Comparison of ENCODE assay signal across 27 mouse cellular contexts in the genomic region with DNA sequence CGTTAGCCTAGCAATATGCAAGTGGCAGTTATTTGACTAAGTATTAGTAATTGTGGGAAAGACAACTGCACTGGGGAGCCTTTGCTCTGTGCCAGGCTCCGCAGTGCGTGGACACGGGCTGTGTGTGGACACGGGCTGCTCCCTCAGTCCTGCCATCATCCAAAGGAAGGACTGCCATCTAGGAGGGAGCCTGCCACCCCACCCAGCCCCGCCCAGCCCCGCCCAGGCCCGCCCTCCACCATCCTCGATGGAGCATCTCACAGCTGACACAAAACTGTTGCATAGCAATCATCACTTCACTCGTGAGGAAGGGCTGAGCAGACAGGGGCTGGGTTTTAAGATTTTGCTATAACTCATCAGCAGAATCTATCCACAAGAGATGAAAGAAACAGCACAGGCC. TPM values are rescaled to one million over a fixed set of nuclear protein-coding genes. Genes with fewer than 3 reads are reported as not detected.
A peak's percentile ranks its signal among the peaks of the same experiment; 100 is the strongest.
DNase-seq lines count a peak whose midpoint lies in the region; ATAC-seq and TF ChIP-seq lines count a peak whose summit lies in the region.
"Had no signal": no experiment of that assay in that cellular context is flagged by ENCODE, and none has a peak within 500 bp of the region (broad histone marks: within the 10 kb centered on the region; RNA-seq: fewer than 3 reads in every experiment).

No protein-coding gene starts in this region.

- no peak for ATAC-seq in stomach, embryonic 16.5 days (ENCODE audit: insufficient read depth, low FRiP score)
- no peak for ATAC-seq in stomach, postnatal 0 days (ENCODE audit: low FRiP score, low TSS enrichment)
- ATAC-seq in liver, embryonic 14.5 days (ENCODE audit: insufficient read depth), result peak; percentile 67
- ATAC-seq: forebrain, embryonic 13.5 days; forebrain, postnatal 0 days had no signal

- intact Hi-C loops in gastrocnemius, adult 2 months (cut with DNase I), result no loop called here

- no peak for DNase-seq in stomach, postnatal 0 days (ENCODE audit: low spot score)
- peak; percentile 79 for DNase-seq in liver
- no peak for DNase-seq in liver, embryonic 14.5 days (ENCODE audit: low read depth in 3 of 3, low spot score in 3 of 3)
- no peak for DNase-seq in kidney, adult 9 months
- no peak for DNase-seq in lung, adult 18-20 months
- no peak for DNase-seq in gastrocnemius, adult 2 months
- DNase-seq: adrenal gland, adult 8-10 months; adrenal gland, postnatal 36 days; cerebellum, adult 11 months; cerebellum, adult 8-10 months; embryo, embryonic 11 days; forebrain, postnatal 0 days; gastrocnemius, postnatal 36 days; heart, adult 18-20 months; heart, postnatal 14 days had no signal

- no peaks in the 10 kb centered on the region for H3K36me3 ChIP-seq in stomach, embryonic 16.5 days (ENCODE audit: control insufficient read depth, insufficient read depth, low read length)
- peaks cover 6% of the 10 kb centered on the region; the same call in 1 of the 2 replicates for H3K36me3 ChIP-seq in stomach, postnatal 0 days (ENCODE audit: control insufficient read depth, insufficient read depth, low read length)
- peaks cover 76% of the 10 kb centered on the region for H3K36me3 ChIP-seq in liver, embryonic 14.5 days (replicated peaks; ENCODE audit: control insufficient read depth, insufficient read depth, low read depth)
- H3K36me3 ChIP-seq: embryonic facial prominence, embryonic 15.5 days; hindbrain, embryonic 15.5 days had no signal

- H3K4me3 ChIP-seq in stomach, embryonic 16.5 days (replicated peaks; ENCODE audit: low read length), result no peak overlapping the region
- H3K4me3 ChIP-seq in stomach, postnatal 0 days (ENCODE audit: low read depth, low read length), result no peak overlapping the region
- H3K4me3 ChIP-seq in liver, embryonic 14.5 days (ENCODE audit: insufficient read depth in 1 of 2, low read depth in 2 of 2, low read length in 2 of 2), result peak overlapping the region in 1 of 2 experiments; percentile 35; a peak in 2 of 4 replicates
- H3K4me3 ChIP-seq in gastrocnemius, adult 2 months, result no peak overlapping the region
- H3K4me3 ChIP-seq: embryonic facial prominence, embryonic 15.5 days; forebrain, embryonic 13.5 days; heart, embryonic 10.5 days; heart, embryonic 15.5 days; hindbrain, embryonic 15.5 days had no signal

- 63% methylated on average over 10 of the region's 10 CpGs for WGBS in stomach, embryonic 16.5 days
- WGBS in stomach, postnatal 0 days, result 56% methylated on average over 10 of the region's 10 CpGs
- 36% methylated on average over 10 of the region's 10 CpGs for WGBS in liver, embryonic 14.5 days (ENCODE audit: insufficient replicate concordance)

- no peak overlapping the region for H3K4me2 ChIP-seq in stomach, embryonic 16.5 days (ENCODE audit: low read depth, low read length)
- no peak overlapping the region for H3K4me2 ChIP-seq in stomach, postnatal 0 days (replicated peaks; ENCODE audit: low read depth)
- peak overlapping the region; percentile 80 for H3K4me2 ChIP-seq in liver, embryonic 14.5 days (ENCODE audit: low read depth)
- H3K4me2 ChIP-seq: embryonic facial prominence, embryonic 15.5 days; forebrain, embryonic 13.5 days; heart, embryonic 15.5 days; hindbrain, embryonic 15.5 days had no signal

- 0 out of 2 replicates have a peak overlapping the region, but pooled peaks have one; percentile 8 for H3K27ac ChIP-seq in stomach, embryonic 16.5 days (ENCODE audit: low read length)
- H3K27ac ChIP-seq in stomach, postnatal 0 days (replicated peaks), result no peak overlapping the region
- peak overlapping the region; percentile 79 for H3K27ac ChIP-seq in liver, embryonic 14.5 days
- no peak overlapping the region for H3K27ac ChIP-seq in gastrocnemius, adult 2 months
- H3K27ac ChIP-seq: embryonic facial prominence, embryonic 15.5 days; forebrain, embryonic 13.5 days; heart, embryonic 10.5 days; heart, embryonic 15.5 days; hindbrain, embryonic 15.5 days had no signal

- no peaks in the 10 kb centered on the region for H3K9me3 ChIP-seq in stomach, embryonic 16.5 days (replicated peaks; ENCODE audit: control insufficient read depth, low read length)
- no peaks in the 10 kb centered on the region for H3K9me3 ChIP-seq in stomach, postnatal 0 days (ENCODE audit: control insufficient read depth, low read length)
- no peaks in the 10 kb centered on the region for H3K9me3 ChIP-seq in liver, embryonic 14.5 days (ENCODE audit: control insufficient read depth, low read length)
- H3K9me3 ChIP-seq: embryonic facial prominence, embryonic 15.5 days; forebrain, embryonic 13.5 days; heart, embryonic 10.5 days; heart, embryonic 15.5 days; hindbrain, embryonic 15.5 days had no signal

- H3K27me3 ChIP-seq in stomach, embryonic 16.5 days (ENCODE audit: control insufficient read depth, insufficient read depth, low read length), result no peaks in the 10 kb centered on the region
- H3K27me3 ChIP-seq in stomach, postnatal 0 days (ENCODE audit: control insufficient read depth, insufficient read depth, low read length), result no peaks in the 10 kb centered on the region; the same call in 1 of the 2 replicates
- no peaks in the 10 kb centered on the region for H3K27me3 ChIP-seq in liver, embryonic 14.5 days (ENCODE audit: control insufficient read depth, insufficient read depth, low read length)
- H3K27me3 ChIP-seq: CH12.LX; embryonic facial prominence, embryonic 15.5 days; forebrain, embryonic 13.5 days; heart, embryonic 15.5 days; hindbrain, embryonic 15.5 days had no signal

- TF ChIP-seq CTCF in stomach, postnatal 0 days (IDR thresholded peaks at IDR 0.05; ENCODE audit: low read depth), result no peak
- TF ChIP-seq CTCF in liver, embryonic 14.5 days (IDR thresholded peaks at IDR 0.05; ENCODE audit: low read depth), result no peak
- no peak for TF ChIP-seq CTCF in gastrocnemius, adult 2 months (IDR thresholded peaks at IDR 0.05)

- H3K9ac ChIP-seq in stomach, embryonic 16.5 days (ENCODE audit: low read length), result no peak overlapping the region
- no peak overlapping the region for H3K9ac ChIP-seq in stomach, postnatal 0 days (ENCODE audit: low read length)
- H3K9ac ChIP-seq in liver, embryonic 14.5 days (replicated peaks), result peak overlapping the region; percentile 33
- H3K9ac ChIP-seq: embryonic facial prominence, embryonic 15.5 days; forebrain, embryonic 13.5 days; forebrain, postnatal 0 days; heart, embryonic 15.5 days; hindbrain, embryonic 15.5 days had no signal

- peaks cover 13% of the 10 kb centered on the region; the same call in 1 of the 2 replicates for H3K4me1 ChIP-seq in stomach, embryonic 16.5 days (ENCODE audit: control insufficient read depth, insufficient read depth, low read length)
- H3K4me1 ChIP-seq in stomach, postnatal 0 days (replicated peaks; ENCODE audit: control insufficient read depth, insufficient read depth), result no peaks in the 10 kb centered on the region; the same call in 1 of the 2 replicates
- H3K4me1 ChIP-seq in liver, embryonic 14.5 days (replicated peaks; ENCODE audit: control insufficient read depth in 2 of 2, insufficient read depth in 2 of 2, low read length in 1 of 2), result peaks cover 85 to 86% of the 10 kb centered on the region in 2 experiments

- TF ChIP-seq EP300 in stomach, postnatal 0 days (optimal IDR thresholded peaks at IDR 0.05), result no peak
- TF ChIP-seq EP300 in liver, embryonic 14.5 days (IDR thresholded peaks at IDR 0.05; ENCODE audit: low read depth), result no peak

RNA-seq across cellular contexts. Expression of a gene that starts 10.8 kb away (rescaled TPM):
- polyA plus RNA-seq in stomach, embryonic 16.5 days (2015; fragmentation: Nextera tagmentation; extraction: Ambion mirVana), result 87.3 and 88.9 TPM in 2 replicates
- 53.5 and 56.9 TPM in 2 replicates for polyA plus RNA-seq in stomach, postnatal 0 days (2015; fragmentation: Nextera tagmentation; extraction: Ambion mirVana)
- polyA plus RNA-seq in liver, embryonic 14.5 days (2012; rRNA removed), result 68.4 and 77.0 TPM in 2 replicates
- 149 and 166 TPM in 2 replicates for polyA plus RNA-seq in liver, embryonic 14.5 days (2014; fragmentation: Nextera tagmentation; extraction: Ambion mirVana)
- 10 to 100 TPM; 17.1 to 30.1 TPM for total RNA-seq in gastrocnemius, adult 2 months (2021)

RNA-seq across cellular contexts. Expression of a gene that starts 41.6 kb away (rescaled TPM):
- polyA plus RNA-seq in stomach, embryonic 16.5 days (2015; fragmentation: Nextera tagmentation; extraction: Ambion mirVana), result not detected in 2 replicates
- not detected in 2 replicates for polyA plus RNA-seq in stomach, postnatal 0 days (2015; fragmentation: Nextera tagmentation; extraction: Ambion mirVana)
- polyA plus RNA-seq in liver, embryonic 14.5 days (2012; rRNA removed), result not detected in 2 replicates
- not detected in 2 replicates for polyA plus RNA-seq in liver, embryonic 14.5 days (2014; fragmentation: Nextera tagmentation; extraction: Ambion mirVana)
- not detected for total RNA-seq in gastrocnemius, adult 2 months (2021)
- total RNA-seq: adrenal gland, adult 8-10 months; adrenal gland, postnatal 36 days; CH12.LX; common myeloid progenitor, adult 5-6 weeks; forebrain, postnatal 0 days; gastrocnemius, adult 8-10 months; gastrocnemius, postnatal 36 days; heart, adult 18-20 months; heart, postnatal 14 days had no signal
- polyA plus RNA-seq: brain, embryonic 14.5 days; embryonic facial prominence, embryonic 11.5 days; embryonic facial prominence, embryonic 15.5 days; forebrain, embryonic 13.5 days; forebrain, postnatal 0 days; heart, embryonic 10.5 days; heart, embryonic 15.5 days; hindbrain, embryonic 11.5 days; hindbrain, embryonic 15.5 days had no signal

Comparison
In these comparisons a context has a peak if more than half of its experiments do, and no peak if none do; other contexts are left out.
1. H3K27ac ChIP-seq: peak in stomach, embryonic 16.5 days (single experiment) and liver, embryonic 14.5 days (single experiment); none in stomach, postnatal 0 days (single experiment) and gastrocnemius, adult 2 months (single experiment).